Mouse (Mus musculus): ENCODE data around the gene Carnmt1. TPM values are rescaled to one million over a fixed set of nuclear protein-coding genes. Genes with fewer than 3 reads are reported as not detected.

Gene Carnmt1
- polyA plus RNA-seq, 1 experiment: 8.2 TPM

DNA sequence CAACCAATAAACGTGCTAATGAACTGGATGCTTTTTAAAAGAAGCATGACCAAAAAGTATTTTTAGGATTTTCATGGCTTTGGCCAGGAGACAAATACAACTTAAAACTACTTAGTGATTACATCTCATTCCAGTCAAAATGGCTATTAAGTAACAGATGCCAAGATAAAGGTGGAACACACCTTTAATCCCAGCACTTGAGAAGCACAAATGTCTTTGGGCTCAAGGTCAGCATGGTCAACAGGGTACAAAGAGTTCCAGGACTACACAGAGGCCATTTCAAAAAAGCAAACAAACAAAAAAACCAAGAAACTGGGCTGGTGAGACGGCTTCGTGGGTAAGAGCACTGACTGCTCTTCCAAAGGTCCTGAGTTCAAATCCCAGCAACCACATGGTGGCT, 49.8 kb downstream of the Carnmt1 start:
- no peak overlapping the region for H3K4me3 ChIP-seq (replicated peaks; ENCODE audit: insufficient read depth, low read depth, low read length)
- WGBS: 90% methylated on average over 3 of the region's 3 CpGs
- no peak for DNase-seq
- H3K4me1 ChIP-seq (ENCODE audit: control insufficient read depth, insufficient read depth, low read length): no peaks in the 10 kb centered on the region
- no peaks in the 10 kb centered on the region for H3K27me3 ChIP-seq (ENCODE audit: control insufficient read depth, insufficient read depth, low read length)
- TF ChIP-seq POLR2A (IDR thresholded peaks at IDR 0.05; ENCODE audit: borderline replicate concordance, insufficient read depth, low read length): no peak
- no peak for TF ChIP-seq CTCF (IDR thresholded peaks at IDR 0.05; ENCODE audit: borderline replicate concordance, insufficient read depth, low read depth, low read length)
- no peak overlapping the region for H3K27ac ChIP-seq (ENCODE audit: insufficient read depth, low read length)

DNA sequence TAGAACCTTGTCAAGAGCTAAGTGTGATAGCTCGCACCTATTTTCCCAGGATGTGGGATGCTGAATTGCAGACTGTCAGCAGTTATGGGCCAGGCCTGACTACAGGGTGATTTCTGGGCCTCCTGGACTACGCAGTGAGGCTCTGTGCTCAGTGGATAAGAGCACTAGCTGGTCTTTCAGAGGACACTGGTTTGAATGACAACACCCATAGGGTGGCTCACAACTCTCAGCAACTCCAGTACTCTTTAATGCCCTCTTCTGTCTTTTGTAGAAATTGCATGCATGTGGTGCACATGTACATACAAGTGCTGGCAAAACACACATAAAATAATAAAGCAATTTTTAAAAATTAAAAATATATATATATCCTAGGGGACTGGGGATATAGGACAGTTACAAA, 54.6 kb downstream of the Carnmt1 start:
- no peak for TF ChIP-seq CTCF (IDR thresholded peaks at IDR 0.05; ENCODE audit: borderline replicate concordance, insufficient read depth, low read depth, low read length)
- no peak for TF ChIP-seq POLR2A (IDR thresholded peaks at IDR 0.05; ENCODE audit: borderline replicate concordance, insufficient read depth, low read length)
- Histone ChIP-seq H3K4me1 (ENCODE audit: control insufficient read depth, insufficient read depth, low read length) (no peaks in the 10 kb centered on the region), H3K27me3 (ENCODE audit: control insufficient read depth, insufficient read depth, low read length) (no peaks in the 10 kb centered on the region), H3K27ac (ENCODE audit: insufficient read depth, low read length) (no peak overlapping the region), H3K4me3 (replicated peaks; ENCODE audit: insufficient read depth, low read depth, low read length) (no peak overlapping the region)
- WGBS: 93% methylated on average over 2 of the region's 2 CpGs
- no peak for DNase-seq

DNA sequence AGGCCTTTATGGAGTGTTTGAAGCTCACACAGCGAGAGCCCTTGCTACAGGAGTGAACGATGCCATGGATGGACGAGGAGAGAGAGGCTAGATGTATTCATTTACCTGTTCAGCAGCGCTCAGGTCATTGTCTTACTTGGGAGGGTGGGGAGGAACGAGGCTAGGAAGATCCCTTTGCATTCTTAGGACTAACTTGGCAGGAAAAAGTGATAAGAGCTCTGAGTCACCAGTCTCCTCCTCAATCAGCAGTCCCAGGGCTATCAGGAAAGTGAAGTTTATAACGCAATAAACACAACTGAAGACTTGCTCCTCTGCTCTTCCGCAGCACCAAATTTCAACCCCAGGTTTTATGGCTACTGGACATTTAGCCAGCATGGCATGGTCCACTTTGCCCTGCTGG, 59.7 kb downstream of the Carnmt1 start:
- no peak for TF ChIP-seq POLR2A (IDR thresholded peaks at IDR 0.05; ENCODE audit: borderline replicate concordance, insufficient read depth, low read length)
- no peak for TF ChIP-seq CTCF (IDR thresholded peaks at IDR 0.05; ENCODE audit: borderline replicate concordance, insufficient read depth, low read depth, low read length)
- no peak overlapping the region for H3K27ac ChIP-seq (ENCODE audit: insufficient read depth, low read length)
- DNase-seq: no peak
- 83% methylated on average over 7 of the region's 7 CpGs for WGBS
- H3K27me3 ChIP-seq (ENCODE audit: control insufficient read depth, insufficient read depth, low read length): no peaks in the 10 kb centered on the region
- no peak overlapping the region for H3K4me3 ChIP-seq (replicated peaks; ENCODE audit: insufficient read depth, low read depth, low read length)
- H3K4me1 ChIP-seq (ENCODE audit: control insufficient read depth, insufficient read depth, low read length): no peaks in the 10 kb centered on the region

DNA sequence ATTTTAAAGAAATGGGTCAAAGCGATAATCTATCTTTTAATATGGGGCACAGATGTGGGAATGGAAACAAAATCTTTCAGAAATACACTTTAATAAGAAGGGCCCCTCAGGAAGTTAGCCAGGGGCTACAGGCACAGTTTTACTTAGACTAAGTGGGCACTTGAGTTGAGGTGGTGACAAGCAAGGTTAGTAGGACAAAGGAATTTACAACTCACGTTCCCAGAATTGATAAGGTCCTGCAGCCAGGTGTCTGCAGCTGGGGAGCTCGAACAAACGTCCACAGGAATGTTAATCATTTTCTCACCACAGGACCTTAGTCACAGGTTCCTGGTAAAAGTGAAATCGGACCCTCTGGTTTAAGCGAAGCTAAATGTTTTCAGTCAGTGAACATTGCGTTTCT, 60.5 kb downstream of the Carnmt1 start:
- no peak overlapping the region for H3K4me3 ChIP-seq (replicated peaks; ENCODE audit: insufficient read depth, low read depth, low read length)
- no peak for DNase-seq
- H3K27me3 ChIP-seq (ENCODE audit: control insufficient read depth, insufficient read depth, low read length): no peaks in the 10 kb centered on the region
- TF ChIP-seq CTCF (IDR thresholded peaks at IDR 0.05; ENCODE audit: borderline replicate concordance, insufficient read depth, low read depth, low read length) (no peak), POLR2A (IDR thresholded peaks at IDR 0.05; ENCODE audit: borderline replicate concordance, insufficient read depth, low read length) (no peak)
- 71% methylated on average over 7 of the region's 7 CpGs for WGBS
- no peak overlapping the region for H3K27ac ChIP-seq (ENCODE audit: insufficient read depth, low read length)
- no peaks in the 10 kb centered on the region for H3K4me1 ChIP-seq (ENCODE audit: control insufficient read depth, insufficient read depth, low read length)

DNA sequence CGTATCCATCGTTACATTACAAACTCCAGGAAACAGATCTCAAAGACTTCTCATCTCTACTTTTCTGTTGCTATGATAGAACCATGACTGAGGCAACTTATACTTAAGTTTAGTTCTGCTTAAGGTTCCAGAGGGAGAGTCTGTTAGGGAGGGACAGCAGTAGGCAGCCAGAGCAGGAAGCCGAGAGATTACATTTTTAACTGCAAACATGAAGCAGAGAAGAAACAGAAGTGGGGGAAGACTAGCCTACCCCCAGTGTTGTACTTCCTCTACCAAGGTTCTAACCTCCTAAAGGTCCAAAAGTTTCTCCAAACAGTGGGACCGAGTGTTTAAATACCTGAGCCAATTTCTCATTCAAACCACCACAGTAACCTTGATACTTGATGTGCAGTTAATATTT, 65.3 kb downstream of the Carnmt1 start:
- Histone ChIP-seq H3K27me3 (ENCODE audit: control insufficient read depth, insufficient read depth, low read length) (no peaks in the 10 kb centered on the region), H3K27ac (ENCODE audit: insufficient read depth, low read length) (no peak overlapping the region), H3K4me3 (replicated peaks; ENCODE audit: insufficient read depth, low read depth, low read length) (no peak overlapping the region), H3K4me1 (ENCODE audit: control insufficient read depth, insufficient read depth, low read length) (no peaks in the 10 kb centered on the region)
- no peak for TF ChIP-seq CTCF (IDR thresholded peaks at IDR 0.05; ENCODE audit: borderline replicate concordance, insufficient read depth, low read depth, low read length)
- TF ChIP-seq POLR2A (IDR thresholded peaks at IDR 0.05; ENCODE audit: borderline replicate concordance, insufficient read depth, low read length): no peak
- WGBS: 95% methylated on average over 4 of the region's 4 CpGs
- DNase-seq: no peak

DNA sequence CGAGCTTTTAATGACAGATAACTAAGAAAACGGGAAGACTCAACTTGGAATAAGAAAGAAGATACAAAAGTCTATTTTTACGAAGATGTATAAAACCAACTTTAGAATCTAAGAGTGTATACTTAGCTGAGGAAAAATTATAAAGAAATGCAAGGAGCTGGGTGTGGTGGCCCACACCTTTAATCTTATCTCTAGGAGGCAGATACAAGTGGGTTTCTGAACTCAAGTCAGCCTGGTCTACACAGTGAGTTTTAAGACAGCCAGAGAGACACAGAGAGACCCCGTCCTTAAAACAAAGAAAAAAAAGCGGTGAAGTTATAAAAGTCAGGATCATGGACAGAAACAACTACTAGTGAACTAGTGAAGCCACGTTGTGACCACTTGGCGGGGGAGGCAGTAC, 68.6 kb downstream of the Carnmt1 start:
- no peak overlapping the region for H3K4me3 ChIP-seq (replicated peaks; ENCODE audit: insufficient read depth, low read depth, low read length)
- H3K27me3 ChIP-seq (ENCODE audit: control insufficient read depth, insufficient read depth, low read length): no peaks in the 10 kb centered on the region
- 84% methylated on average over 7 of the region's 7 CpGs for WGBS
- H3K4me1 ChIP-seq (ENCODE audit: control insufficient read depth, insufficient read depth, low read length): no peaks in the 10 kb centered on the region
- no peak overlapping the region for H3K27ac ChIP-seq (ENCODE audit: insufficient read depth, low read length)
- DNase-seq: no peak
- TF ChIP-seq CTCF (IDR thresholded peaks at IDR 0.05; ENCODE audit: borderline replicate concordance, insufficient read depth, low read depth, low read length): no peak
- no peak for TF ChIP-seq POLR2A (IDR thresholded peaks at IDR 0.05; ENCODE audit: borderline replicate concordance, insufficient read depth, low read length)

DNA sequence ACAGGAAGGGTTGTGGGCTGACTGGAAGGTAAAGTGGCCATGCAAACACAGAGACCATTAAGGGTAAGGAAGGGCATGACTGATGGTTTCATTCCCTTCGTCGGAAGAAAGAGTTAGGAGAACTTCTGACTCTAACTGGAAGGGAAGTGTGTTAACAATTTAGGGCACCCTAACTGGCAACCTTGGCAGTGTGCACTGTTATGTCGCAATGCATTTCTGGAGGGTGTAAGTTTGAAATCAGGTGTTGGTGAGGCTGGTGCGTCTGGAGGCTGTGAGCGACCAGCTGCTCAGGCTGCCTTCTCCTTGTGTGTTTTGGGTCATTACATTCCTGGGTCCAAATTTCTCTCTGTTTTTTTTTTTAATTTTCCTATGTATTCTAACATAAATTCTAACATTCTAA, 73.4 kb downstream of the Carnmt1 start:
- WGBS: 88% methylated on average over 5 of the region's 5 CpGs
- no peak for TF ChIP-seq CTCF (IDR thresholded peaks at IDR 0.05; ENCODE audit: borderline replicate concordance, insufficient read depth, low read depth, low read length)
- no peak for TF ChIP-seq POLR2A (IDR thresholded peaks at IDR 0.05; ENCODE audit: borderline replicate concordance, insufficient read depth, low read length)

DNA sequence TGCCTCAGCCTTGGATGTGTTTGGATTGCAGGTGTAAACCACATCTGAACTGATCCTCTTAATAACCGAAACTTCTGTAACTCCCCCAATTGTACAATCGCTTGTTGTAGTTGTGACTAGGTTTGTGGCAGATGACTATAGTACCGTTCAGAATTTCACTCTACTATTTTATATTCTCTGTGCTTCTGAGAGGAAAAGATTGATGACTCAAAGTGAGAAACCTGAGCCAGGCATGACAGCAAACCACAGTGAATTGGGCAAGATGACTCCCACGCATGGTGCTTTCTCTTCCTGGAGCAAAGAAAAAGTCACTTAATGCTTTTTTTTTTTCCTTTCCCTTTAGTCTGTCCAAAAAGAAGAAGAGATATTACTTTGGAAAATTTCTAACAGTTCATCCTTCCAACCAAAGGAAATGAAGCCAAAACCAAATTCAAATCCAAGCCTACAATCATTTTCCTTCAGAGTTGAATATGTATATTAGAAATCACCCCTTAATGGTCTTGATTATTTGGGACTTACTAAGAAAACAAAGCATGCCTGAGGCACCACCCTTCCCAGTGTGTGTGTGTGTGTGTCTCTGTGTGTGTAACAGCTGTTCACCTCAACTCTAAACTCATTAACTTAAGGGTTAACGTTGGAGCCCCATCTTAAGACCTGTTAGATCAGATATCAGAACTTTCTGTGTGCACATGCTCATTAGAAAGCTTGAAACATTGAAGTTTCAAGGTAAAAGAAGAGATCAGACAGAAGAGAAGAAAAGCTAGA, 76.2 kb downstream of the Carnmt1 start:
- 92% methylated on average over 5 of the region's 5 CpGs for WGBS
- H3K27me3 ChIP-seq (ENCODE audit: control insufficient read depth, insufficient read depth, low read length): no peaks in the 10 kb centered on the region
- H3K4me1 ChIP-seq (ENCODE audit: control insufficient read depth, insufficient read depth, low read length): no peaks in the 10 kb centered on the region; the same call in 1 of the 2 replicates
- H3K27ac ChIP-seq (ENCODE audit: insufficient read depth, low read length): no peak overlapping the region
- DNase-seq: no peak
- TF ChIP-seq CTCF (IDR thresholded peaks at IDR 0.05; ENCODE audit: borderline replicate concordance, insufficient read depth, low read depth, low read length): no peak
- no peak for TF ChIP-seq POLR2A (IDR thresholded peaks at IDR 0.05; ENCODE audit: borderline replicate concordance, insufficient read depth, low read length)
- H3K4me3 ChIP-seq (replicated peaks; ENCODE audit: insufficient read depth, low read depth, low read length): no peak overlapping the region

More for the DNA sequence above, 73.4 kb downstream of the Carnmt1 start:
- H3K27ac ChIP-seq (ENCODE audit: insufficient read depth, low read length): no peak overlapping the region
- DNase-seq: no peak
- no peak overlapping the region for H3K4me3 ChIP-seq (replicated peaks; ENCODE audit: insufficient read depth, low read depth, low read length)
- no peaks in the 10 kb centered on the region for H3K4me1 ChIP-seq (ENCODE audit: control insufficient read depth, insufficient read depth, low read length)
- no peaks in the 10 kb centered on the region for H3K27me3 ChIP-seq (ENCODE audit: control insufficient read depth, insufficient read depth, low read length)

Measured in cerebellum, adult 2 months (tissue).